Mouse (Mus musculus) olfactory bulb, adult 2 months (tissue): Measurements from ENCODE around the gene Sipa1. TPM values are rescaled to one million over a fixed set of nuclear protein-coding genes. Genes with fewer than 3 reads are reported as not detected.
A peak's percentile ranks its signal among the peaks of the same experiment; 100 is the strongest.

ENCODE experiments used
- H3K27ac ChIP-seq: fragments of 200-500 bp; 2 replicates; pipeline ENCODE4 v1.5.1; 2012; ENCODE audit warnings: low read depth, low read length; ENCODE audit not compliant: insufficient read depth
- H3K4me1 ChIP-seq: fragments of 200-500 bp; 2 replicates; pipeline ENCODE4 v1.6.1; 2012; ENCODE audit warnings: low read length; ENCODE audit not compliant: control insufficient read depth, insufficient read depth
- H3K4me3 ChIP-seq: fragments of 200-500 bp; 2 replicates; pipeline ENCODE4 v1.5.1; 2012; ENCODE audit warnings: mild to moderate bottlenecking, low read depth, low read length, moderate library complexity; ENCODE audit not compliant: insufficient read depth
- CTCF ChIP-seq: fragments of 200-500 bp; IDR thresholded peaks from 2 replicates; pipeline ENCODE4 v1.5.1; 2012; ENCODE audit warnings: low read depth, mild to moderate bottlenecking, low read length, moderate library complexity; ENCODE audit not compliant: insufficient read depth
- POLR2A ChIP-seq: fragments of 200-500 bp; IDR thresholded peaks from 2 replicates; pipeline ENCODE4 v1.6.1; 2012; ENCODE audit warnings: mild to moderate bottlenecking, low read depth, low read length, moderate library complexity; ENCODE audit not compliant: insufficient read depth
- WGBS: fragments of 180-500 bp; shearing (Covaris S2); methylation state at CpG from one replicate; pipeline ENCODE4 v1.1.7; 2018; 5-methylcytosine and 5-hydroxymethylcytosine counted together
- polyA plus RNA-seq: library from polyadenylated mRNA; stranded (reverse); fragments of >200 nt; gene quantifications from 2 replicates; pipeline ENCODE4 v1.2.4, GENCODE M21; 2012; ENCODE audit warnings: low replicate concordance; ENCODE audit not compliant: missing spikeins, insufficient read depth, insufficient read length

Sipa1 gene
- not detected in 2 replicates for polyA plus RNA-seq

DNA sequence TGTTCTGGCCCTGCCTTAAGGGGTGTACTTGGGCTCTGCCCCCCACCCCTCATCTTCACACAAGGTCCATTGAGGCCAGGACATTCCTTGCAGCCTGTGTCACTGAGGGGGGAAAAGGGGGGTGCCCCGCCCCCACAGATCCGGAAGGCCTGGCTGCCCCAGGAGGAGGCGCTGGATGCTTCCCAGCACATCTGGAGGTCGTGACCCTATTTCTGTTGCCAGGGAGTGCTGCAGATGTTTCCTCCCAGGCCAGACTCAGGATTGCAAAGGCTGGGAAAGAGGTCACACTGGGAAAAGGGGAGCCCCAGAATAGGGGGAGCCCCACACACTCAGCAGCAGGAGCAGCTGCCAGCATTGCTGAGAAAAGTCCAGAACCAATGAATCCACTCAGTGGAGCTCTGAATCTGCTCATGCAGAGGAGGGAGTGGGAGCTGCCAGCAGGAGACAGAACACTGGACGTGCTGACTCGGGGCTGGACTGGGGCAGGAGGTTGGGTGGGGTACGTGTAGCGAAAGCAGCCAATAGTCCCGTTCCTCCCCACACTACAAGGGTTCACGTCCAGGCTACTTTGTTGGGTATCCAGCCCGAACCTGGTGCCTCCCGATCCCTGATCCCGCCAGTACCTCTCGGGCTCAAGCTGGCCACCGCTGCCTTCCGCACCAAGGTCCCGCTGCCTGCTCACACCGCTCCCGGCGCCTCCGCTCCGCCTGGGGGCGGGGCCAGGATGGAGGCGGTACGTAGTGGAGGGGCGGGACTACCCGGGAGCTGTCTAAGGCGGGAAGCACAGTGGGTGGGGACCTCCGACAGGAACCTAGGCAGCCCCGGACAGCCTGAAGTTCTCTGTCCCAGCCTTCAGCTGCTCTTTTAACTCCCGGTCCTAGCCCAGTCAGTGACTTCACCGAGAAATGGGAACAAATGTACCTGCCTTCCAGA is at the start of gene Sipa1:
Sipa1 (minus strand) TSS at position 727 of the 933 bp plus-strand sequence.
- Histone ChIP-seq H3K4me1 (peaks cover 11% of the 10 kb centered on the region; the same call in 1 of the 2 replicates), H3K27ac (0 out of 2 replicates have a peak within 1 kb of the TSS, but pooled peaks have one; percentile 2), H3K4me3 (peak within 1 kb of the TSS; percentile 45)
- WGBS, result 6% methylated on average over 32 of the region's 32 CpGs
- TF ChIP-seq POLR2A, result no peak
- TF ChIP-seq CTCF, result no peak

DNA sequence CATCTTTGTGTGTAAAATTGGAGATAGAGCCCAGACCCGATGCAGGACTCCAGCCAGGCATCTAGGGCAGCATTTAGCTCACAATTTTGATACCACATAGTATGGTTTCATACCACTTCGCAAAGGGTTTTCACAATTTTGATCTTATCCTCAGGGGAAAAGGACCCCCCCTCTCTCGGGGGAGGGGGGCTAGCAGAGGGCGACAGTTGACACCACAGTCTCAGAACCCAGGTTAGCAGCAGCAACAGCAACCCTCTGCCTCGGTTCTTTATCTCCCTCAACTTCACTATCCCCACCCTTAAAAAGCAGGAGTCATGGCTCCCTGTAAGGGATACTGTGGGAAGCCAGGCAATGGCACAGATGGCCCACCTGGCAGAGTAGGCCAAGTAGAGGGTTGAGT is 49.7 kb upstream of the Sipa1 start:
- Histone ChIP-seq H3K4me3 (no peak overlapping the region), H3K27ac (no peak overlapping the region), H3K4me1 (peaks cover 24% of the 10 kb centered on the region)
- 73% methylated on average over 5 of the region's 5 CpGs for WGBS
- TF ChIP-seq POLR2A (no peak), CTCF (no peak)

DNA sequence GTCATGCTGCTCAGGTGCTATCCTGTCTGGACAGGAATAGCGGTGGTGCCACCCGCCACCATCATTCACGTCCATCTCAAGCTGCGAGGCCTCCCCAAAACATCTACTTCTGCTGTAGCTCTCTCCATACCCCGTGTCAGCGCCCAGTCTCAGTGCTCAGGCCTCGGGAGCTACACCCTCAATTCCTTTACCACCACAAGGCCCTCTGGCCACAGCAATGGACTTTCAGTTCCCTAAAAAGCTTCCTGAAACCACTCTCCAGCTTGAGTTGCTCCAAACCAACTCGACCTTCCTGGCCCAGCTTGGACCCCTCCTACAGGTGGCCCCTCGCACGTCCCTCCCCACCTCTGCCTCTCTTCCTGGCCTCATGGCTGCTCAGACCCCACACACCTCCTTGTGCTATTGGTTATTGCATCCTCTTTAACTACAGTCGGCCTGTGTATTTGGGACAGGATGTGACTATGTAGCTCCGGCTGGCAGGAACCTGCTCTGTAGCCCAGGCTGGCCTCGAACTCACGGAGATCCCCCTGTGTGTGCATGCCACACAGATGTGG is 48.5 kb upstream of the Sipa1 start:
- 92% methylated on average over 14 of the region's 14 CpGs for WGBS
- H3K4me3 ChIP-seq, result no peak overlapping the region
- TF ChIP-seq CTCF (no peak), POLR2A (no peak)
- H3K27ac ChIP-seq, result no peak overlapping the region
- H3K4me1 ChIP-seq, result peaks cover 20% of the 10 kb centered on the region

DNA sequence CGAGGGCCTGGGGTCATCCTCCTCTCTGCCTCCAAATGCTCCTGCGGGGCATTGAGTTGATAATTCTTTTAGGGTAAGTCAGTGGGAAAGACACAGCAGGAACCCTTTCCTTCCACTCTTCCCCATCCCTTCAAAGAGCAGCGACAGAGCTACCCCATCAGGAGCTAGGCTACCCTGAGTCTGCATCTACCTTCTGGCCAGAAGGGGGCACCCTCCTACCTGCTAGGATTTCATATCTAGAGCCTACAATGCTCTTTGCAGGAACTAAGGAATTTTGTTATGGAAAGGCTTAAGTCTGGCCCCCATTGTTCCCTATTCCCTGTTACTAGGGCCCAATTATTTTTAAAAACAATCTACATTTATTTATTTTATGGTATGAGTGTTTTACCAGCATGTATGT is 47.7 kb upstream of the Sipa1 start:
- no peak overlapping the region for H3K4me3 ChIP-seq
- TF ChIP-seq POLR2A, result no peak
- no peak for TF ChIP-seq CTCF
- no peak overlapping the region for H3K27ac ChIP-seq
- peaks cover 15% of the 10 kb centered on the region for H3K4me1 ChIP-seq
- 11% methylated on average over 3 of the region's 3 CpGs for WGBS

DNA sequence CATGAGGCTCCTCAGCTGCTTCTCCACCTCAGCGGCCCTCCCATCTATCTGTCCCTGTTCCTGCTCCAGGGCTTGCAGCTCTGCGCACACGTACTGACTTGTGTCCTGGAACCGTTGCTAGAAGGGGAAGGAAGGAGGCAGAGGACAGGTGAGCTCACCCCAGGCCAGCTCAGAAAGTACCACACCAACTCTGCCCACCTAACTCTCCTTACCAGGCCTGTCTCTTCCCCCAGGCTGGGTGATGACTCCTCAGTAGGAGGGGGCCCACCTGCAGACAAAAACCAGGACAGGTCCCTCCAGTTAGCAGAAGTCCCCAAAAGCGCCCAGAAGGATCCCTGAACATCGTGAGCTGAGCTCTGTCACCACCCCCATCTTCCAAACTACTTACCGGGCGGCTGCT is 47.1 kb upstream of the Sipa1 start:
- Histone ChIP-seq H3K4me3 (no peak overlapping the region), H3K27ac (no peak overlapping the region), H3K4me1 (peaks cover 8% of the 10 kb centered on the region)
- WGBS, result 80% methylated on average over 8 of the region's 8 CpGs
- TF ChIP-seq POLR2A (no peak), CTCF (no peak)

DNA sequence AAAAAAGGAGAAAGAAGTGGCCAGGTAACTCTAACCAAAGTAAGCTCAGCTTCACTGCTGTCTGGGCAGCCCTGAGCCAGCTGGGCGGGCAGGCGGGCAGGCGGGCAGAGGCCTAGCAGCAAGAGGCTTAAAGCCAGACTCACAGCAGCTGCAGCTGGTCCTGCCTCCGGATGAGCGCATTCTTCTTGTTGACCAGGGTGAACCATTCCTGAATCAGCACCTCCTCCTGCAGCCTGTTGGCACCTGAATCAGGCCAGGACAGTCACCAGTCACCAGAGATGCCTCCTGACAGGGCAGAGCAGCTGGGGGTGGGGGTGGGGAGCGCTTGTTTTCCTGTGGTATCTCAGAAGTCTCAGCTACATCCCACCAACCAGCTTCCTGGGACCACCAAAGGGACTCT is 46.6 kb upstream of the Sipa1 start:
- 91% methylated on average over 6 of the region's 6 CpGs for WGBS
- Histone ChIP-seq H3K4me3 (no peak overlapping the region), H3K27ac (no peak overlapping the region), H3K4me1 (peaks cover 7% of the 10 kb centered on the region)
- TF ChIP-seq POLR2A (no peak), CTCF (no peak)

DNA sequence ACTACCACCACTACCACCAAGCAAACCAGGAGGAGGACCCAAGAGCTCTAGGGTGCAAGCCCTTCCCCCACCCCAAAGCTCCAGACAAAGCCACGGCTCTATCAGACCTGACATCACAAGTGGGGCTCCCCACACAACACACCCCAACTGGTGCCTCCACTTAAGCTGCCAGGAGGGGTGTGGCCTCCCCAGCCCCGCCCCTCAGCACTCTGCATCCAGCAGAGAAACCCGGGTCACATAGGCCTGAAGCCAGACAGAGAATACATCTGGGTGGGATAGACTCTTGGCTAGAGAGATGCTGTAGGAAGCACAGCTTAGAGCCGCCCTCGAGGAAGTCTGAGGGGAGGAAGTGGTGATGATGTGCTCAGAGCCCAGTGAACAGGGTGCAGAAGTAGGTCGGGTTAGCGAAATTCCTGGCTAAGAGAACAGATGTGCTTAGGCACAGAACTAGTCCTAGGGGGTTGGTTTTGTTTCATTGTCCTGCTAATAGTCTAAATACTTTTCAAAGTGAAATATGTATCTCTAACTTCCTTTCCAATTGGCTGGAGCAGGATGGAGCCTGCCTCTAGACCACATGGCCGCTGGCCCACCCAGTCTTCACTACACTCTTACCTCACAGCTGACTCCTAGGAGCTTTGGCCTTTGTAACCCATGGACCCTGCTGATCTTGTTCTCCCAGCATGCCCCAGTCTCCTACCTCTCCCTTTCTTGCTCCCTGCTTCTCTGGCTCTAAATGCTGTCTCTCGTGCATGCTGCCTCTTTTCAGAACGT is 41.5 kb upstream of the Sipa1 start:
- no peak overlapping the region for H3K27ac ChIP-seq
- TF ChIP-seq POLR2A (no peak), CTCF (no peak)
- peaks cover 9% of the 10 kb centered on the region for H3K4me1 ChIP-seq
- H3K4me3 ChIP-seq, result no peak overlapping the region
- 42% methylated on average over 10 of the region's 10 CpGs for whole genome bisulfite sequencing

DNA sequence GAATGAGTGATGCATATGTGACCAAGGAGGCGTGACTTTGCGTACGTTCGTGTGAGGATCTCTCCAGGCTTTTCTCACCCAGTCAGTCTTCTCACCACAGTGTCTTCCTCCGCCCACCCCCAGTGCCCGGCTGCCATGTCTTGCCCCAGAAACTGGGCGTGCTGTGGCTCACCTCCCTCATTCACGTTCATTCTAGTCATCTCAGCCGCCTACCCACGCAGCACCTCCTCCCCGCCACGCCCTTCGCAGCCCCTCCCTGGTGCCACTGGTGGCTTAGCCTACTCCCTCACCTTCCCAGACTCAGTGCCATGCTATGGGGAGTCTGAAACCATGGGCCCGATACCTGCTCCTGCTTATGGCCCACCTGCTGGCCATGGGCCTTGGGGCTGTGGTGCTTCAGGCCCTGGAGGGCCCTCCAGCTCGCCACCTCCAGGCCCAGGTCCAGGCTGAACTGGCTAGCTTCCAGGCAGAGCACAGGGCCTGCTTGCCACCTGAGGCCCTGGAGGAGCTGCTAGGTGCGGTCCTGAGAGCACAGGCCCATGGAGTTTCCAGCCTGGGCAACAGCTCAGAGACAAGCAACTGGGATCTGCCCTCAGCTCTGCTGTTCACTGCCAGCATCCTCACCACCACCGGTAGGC is 40.8 kb upstream of the Sipa1 start, which contains the start of gene Kcnk7:
Kcnk7 (plus strand) TSS at position 205 of the 638 bp plus-strand sequence.
- TF ChIP-seq CTCF, result no peak
- TF ChIP-seq POLR2A, result no peak
- H3K27ac ChIP-seq, result no peak within 1 kb of the TSS
- H3K4me3 ChIP-seq, result no peak within 1 kb of the TSS
- 72% methylated on average over 17 of the region's 17 CpGs for WGBS
- H3K4me1 ChIP-seq, result peaks cover 9% of the 10 kb centered on the region
